Mouse (Mus musculus) stomach, embryonic 14.5 days (tissue): ENCODE data around the gene Mindy2. TPM values are rescaled to one million over a fixed set of nuclear protein-coding genes. Genes with fewer than 3 reads are reported as not detected.

ENCODE experiments used
- ATAC-seq: fragments of 200-750 bp; cut with Nextera tagmentation; 2 replicates; pipeline ENCODE4 v1.8.0; 2017; ENCODE audit warnings: low read depth, moderate TSS enrichment; ENCODE audit not compliant: insufficient number of reproducible peaks, insufficient read depth, low FRiP score
- H3K27ac ChIP-seq: fragments of 300-500 bp; sonication (generic); 2 replicates; pipeline ENCODE4 v1.5.1; 2014; ENCODE audit warnings: mild to moderate bottlenecking, low read length, moderate library complexity, mixed read lengths
- H3K27me3 ChIP-seq: fragments of 300-500 bp; sonication (generic); 2 replicates; pipeline ENCODE4 v1.6.1; 2014; ENCODE audit warnings: low read length, control low read depth, mixed read lengths; ENCODE audit not compliant: control insufficient read depth, insufficient read depth
- H3K36me3 ChIP-seq: fragments of 300-500 bp; sonication (generic); 2 replicates; pipeline ENCODE4 v1.6.1; 2014; ENCODE audit warnings: mild to moderate bottlenecking, control low read depth, low read length, moderate library complexity, mixed read lengths; ENCODE audit not compliant: control insufficient read depth, insufficient read depth
- H3K4me1 ChIP-seq: fragments of 300-500 bp; sonication (generic); 2 replicates; pipeline ENCODE4 v1.6.1; 2014; ENCODE audit warnings: low read length, control low read depth, mixed read lengths; ENCODE audit not compliant: control insufficient read depth, insufficient read depth
- H3K4me2 ChIP-seq: fragments of 300-500 bp; sonication (generic); replicated peaks from 2 replicates; pipeline ENCODE4 v1.6.1; 2014; ENCODE audit warnings: low read depth, low read length, control low read depth
- H3K4me3 ChIP-seq: fragments of 300-500 bp; sonication (generic); 2 replicates; pipeline ENCODE4 v1.5.1; 2014; ENCODE audit warnings: low read depth, low read length, control low read depth
- H3K9ac ChIP-seq: fragments of 300-500 bp; sonication (generic); replicated peaks from 2 replicates; pipeline ENCODE4 v1.6.1; 2014; ENCODE audit warnings: low read depth, mild to moderate bottlenecking, control low read depth, low read length, moderate library complexity, mixed read lengths
- H3K9me3 ChIP-seq: fragments of 300-500 bp; sonication (generic); 2 replicates; pipeline ENCODE4 v1.6.1; 2016; ENCODE audit warnings: low read depth, low read length, control low read depth; ENCODE audit not compliant: control insufficient read depth
- WGBS: fragments of 180-500 bp; shearing (Covaris S2); extraction: QIAGEN DNeasy Blood & Tissue Kit; methylation state at CpG from one replicate; pipeline ENCODE4 v1.1.7; 2014; 5-methylcytosine and 5-hydroxymethylcytosine counted together
- polyA plus RNA-seq: library from polyadenylated mRNA; unstranded; fragments of >200 nt; fragmentation: Nextera tagmentation; extraction: Ambion mirVana; gene quantifications from 2 replicates; pipeline ENCODE4 v1.2.1, GENCODE M21; 2014

The Mindy2 gene
- polyA plus RNA-seq, 1 experiment from 2014 or later: 11.3 TPM

DNA sequence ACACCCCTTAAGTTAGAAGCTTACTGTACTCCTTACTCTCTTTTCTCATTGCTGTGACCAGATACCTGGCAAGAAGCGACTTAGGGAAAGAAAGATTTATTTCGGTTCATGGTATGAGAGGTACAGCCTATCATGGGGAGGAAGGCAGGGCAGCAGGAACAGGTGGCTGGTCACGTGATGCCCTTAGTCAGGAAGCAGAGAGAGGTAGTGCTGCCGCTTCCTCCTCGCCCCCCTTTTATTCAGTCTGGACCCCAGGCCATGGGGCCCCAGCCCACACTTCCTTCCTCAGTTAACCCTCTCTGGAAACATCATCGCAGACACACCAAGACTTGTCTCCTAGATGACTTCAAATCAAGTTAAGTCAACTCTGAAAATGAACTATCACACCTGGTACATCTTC is 14.3 kb upstream of the Mindy2 start:
- Histone ChIP-seq H3K9ac (no peak overlapping the region), H3K27me3 (no peaks in the 10 kb centered on the region), H3K4me3 (no peak overlapping the region), H3K36me3 (no peaks in the 10 kb centered on the region), H3K4me1 (no peaks in the 10 kb centered on the region), H3K4me2 (no peak overlapping the region), H3K27ac (no peak overlapping the region), H3K9me3 (no peaks in the 10 kb centered on the region)
- WGBS: 65% methylated on average over 6 of the region's 6 CpGs
- no peak for ATAC-seq

- Histone ChIP-seq H3K4me1 (no peaks in the 10 kb centered on the region), H3K4me2 (no peak overlapping the region), H3K27me3 (no peaks in the 10 kb centered on the region), H3K9me3 (no peaks in the 10 kb centered on the region), H3K27ac (no peak overlapping the region), H3K36me3 (no peaks in the 10 kb centered on the region), H3K9ac (no peak overlapping the region), H3K4me3 (no peak overlapping the region)
- ATAC-seq: peak; percentile 18; the same call in 1 of the 2 replicates
- 84% methylated on average over 6 of the region's 6 CpGs for WGBS
Measured at GRCm38 (mm10) chr9:70670381-70670780, 13.4 kb upstream of the Mindy2 start.

DNA sequence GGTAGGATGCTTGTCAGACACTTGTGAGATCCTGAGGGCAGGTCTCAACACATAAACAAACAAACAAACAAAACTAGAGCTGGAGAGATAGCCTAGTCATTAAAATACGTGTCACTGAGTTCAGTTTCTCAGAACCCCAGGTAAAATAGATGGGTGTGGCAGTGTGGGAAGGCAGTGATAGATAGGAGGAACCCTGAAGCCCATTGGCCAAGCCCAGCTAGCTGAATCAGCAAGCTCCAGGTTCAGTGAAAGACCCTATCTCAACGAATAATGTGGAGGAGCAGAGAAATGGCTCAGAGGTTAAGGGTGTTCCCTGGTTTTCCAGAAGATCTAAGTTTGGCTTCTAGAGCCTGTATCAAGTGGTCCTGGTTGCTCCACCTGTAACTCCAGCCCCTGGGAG is 12.2 kb upstream of the Mindy2 start:
- Histone ChIP-seq H3K9me3 (no peaks in the 10 kb centered on the region), H3K4me3 (no peak overlapping the region), H3K9ac (no peak overlapping the region), H3K36me3 (no peaks in the 10 kb centered on the region), H3K4me2 (no peak overlapping the region), H3K27ac (no peak overlapping the region), H3K27me3 (no peaks in the 10 kb centered on the region), H3K4me1 (no peaks in the 10 kb centered on the region)
- 48% methylated on average over 2 of the region's 2 CpGs for WGBS
- peak; percentile 67; the same call in 1 of the 2 replicates for ATAC-seq

- H3K9ac ChIP-seq: no peak overlapping the region
- no peaks in the 10 kb centered on the region for H3K4me1 ChIP-seq
- no peaks in the 10 kb centered on the region for H3K9me3 ChIP-seq
- H3K4me3 ChIP-seq: no peak overlapping the region
- no peaks in the 10 kb centered on the region for H3K36me3 ChIP-seq
- ATAC-seq: no peak
- no peaks in the 10 kb centered on the region for H3K27me3 ChIP-seq
- H3K27ac ChIP-seq: no peak overlapping the region
- H3K4me2 ChIP-seq: no peak overlapping the region
Measured at GRCm38 (mm10) chr9:70668048-70668447, 11.1 kb upstream of the Mindy2 start.

- Histone ChIP-seq H3K9me3 (no peaks in the 10 kb centered on the region), H3K4me2 (no peak overlapping the region), H3K4me1 (no peaks in the 10 kb centered on the region), H3K27ac (no peak overlapping the region), H3K4me3 (no peak overlapping the region), H3K27me3 (no peaks in the 10 kb centered on the region), H3K36me3 (no peaks in the 10 kb centered on the region), H3K9ac (no peak overlapping the region)
- ATAC-seq: no peak
- WGBS: 69% methylated on average over 7 of the region's 7 CpGs
Measured at GRCm38 (mm10) chr9:70666811-70667210, 9.8 kb upstream of the Mindy2 start.

DNA sequence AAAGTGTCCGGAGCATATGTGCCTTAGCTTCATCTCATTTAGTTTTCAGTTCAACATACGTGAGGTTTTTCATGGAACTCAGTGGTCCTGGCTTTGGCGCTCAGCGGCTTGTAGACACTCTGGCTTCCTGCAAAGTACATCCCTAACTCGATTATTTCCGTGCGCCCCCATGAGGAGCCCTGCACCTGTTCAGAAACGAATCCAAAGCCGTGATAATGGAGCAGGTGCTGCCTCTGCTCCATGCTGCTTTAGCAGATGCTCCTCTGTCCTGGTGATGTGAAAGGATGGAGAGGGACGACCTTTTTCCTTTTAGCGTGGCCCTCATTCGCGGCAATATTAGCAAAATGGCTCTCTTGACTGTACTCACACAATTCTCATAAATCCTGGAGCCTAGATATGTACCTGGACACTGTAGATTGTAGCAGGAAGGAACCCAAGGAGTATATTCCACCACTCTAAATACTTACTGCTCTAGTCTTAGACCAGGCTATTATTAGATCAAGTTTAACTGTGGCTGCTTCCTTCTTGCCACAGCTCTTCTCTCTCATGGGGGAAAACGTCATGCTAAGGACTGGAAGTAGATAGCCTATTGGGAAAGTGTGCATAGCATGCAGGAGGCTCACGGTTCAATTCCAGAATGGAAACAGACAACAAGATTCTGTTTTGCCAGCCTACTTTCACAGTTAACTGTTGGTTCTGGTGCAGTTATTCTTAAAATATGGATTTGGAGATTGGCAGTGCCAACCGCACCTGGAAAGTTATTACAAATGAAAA is 8.6 kb upstream of the Mindy2 start:
- 70% methylated on average over 16 of the region's 16 CpGs for WGBS
- no peak overlapping the region for H3K4me3 ChIP-seq

GRCm38 (mm10) chr9:70664847-70665246 is 7.9 kb upstream of the Mindy2 start:
- 76% methylated on average over 4 of the region's 4 CpGs for WGBS
- ATAC-seq: no peak

More for the DNA sequence above, 8.6 kb upstream of the Mindy2 start:
- H3K9me3 ChIP-seq: no peaks in the 10 kb centered on the region
- no peaks in the 10 kb centered on the region for H3K36me3 ChIP-seq
- no peak overlapping the region for H3K4me2 ChIP-seq
- H3K9ac ChIP-seq: no peak overlapping the region
- no peak overlapping the region for H3K27ac ChIP-seq
- no peaks in the 10 kb centered on the region for H3K27me3 ChIP-seq
- H3K4me1 ChIP-seq: no peaks in the 10 kb centered on the region
- no peak for ATAC-seq

DNA sequence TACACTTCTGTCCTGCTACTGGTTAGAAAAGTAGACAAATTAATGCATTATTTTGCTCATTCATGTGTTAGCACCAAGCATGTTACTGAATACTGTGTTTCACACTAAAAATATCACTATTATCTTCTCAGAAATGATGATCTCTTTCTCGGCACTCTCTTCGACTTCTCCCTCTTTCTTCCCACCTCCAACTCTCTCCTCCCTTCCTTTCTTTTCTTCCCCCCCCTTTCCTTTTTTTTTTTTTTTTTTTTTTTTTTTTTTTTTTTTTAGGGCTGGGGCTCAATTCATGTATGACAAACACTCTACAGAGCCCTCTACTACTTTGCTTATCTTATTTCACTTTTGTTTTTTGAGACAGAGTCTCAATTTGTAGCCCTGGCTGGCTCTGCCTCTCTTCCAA is 1.3 kb upstream of the Mindy2 start:
- no peak for ATAC-seq
- H3K4me1 ChIP-seq: peaks cover 8% of the 10 kb centered on the region
- H3K4me2 ChIP-seq: no peak overlapping the region
- H3K27me3 ChIP-seq: no peaks in the 10 kb centered on the region
- no peaks in the 10 kb centered on the region for H3K9me3 ChIP-seq
- no peak overlapping the region for H3K4me3 ChIP-seq
- no peak overlapping the region for H3K9ac ChIP-seq
- no peak overlapping the region for H3K27ac ChIP-seq
- WGBS: 55% methylated on average over 2 of the region's 2 CpGs
- H3K36me3 ChIP-seq: no peaks in the 10 kb centered on the region

More at GRCm38 (mm10) chr9:70664847-70665246, 7.9 kb upstream of the Mindy2 start:
- Histone ChIP-seq H3K4me2 (no peak overlapping the region), H3K27me3 (no peaks in the 10 kb centered on the region), H3K4me3 (no peak overlapping the region), H3K27ac (no peak overlapping the region), H3K9ac (no peak overlapping the region), H3K9me3 (no peaks in the 10 kb centered on the region), H3K36me3 (no peaks in the 10 kb centered on the region), H3K4me1 (no peaks in the 10 kb centered on the region)
